Mouse (Mus musculus) urinary bladder, adult 2 months (tissue): Measurements from ENCODE around the gene Tmem251. TPM values are rescaled to one million over a fixed set of nuclear protein-coding genes. Genes with fewer than 3 reads are reported as not detected.
A peak's percentile ranks its signal among the peaks of the same experiment; 100 is the strongest.

Experiments
- DNase-seq: peaks from one replicate; pipeline ENCODE4 v3.0.0; 2022; ENCODE audit warnings: low spot score
- polyA plus RNA-seq: library from polyadenylated mRNA; depleted of rRNA; stranded (reverse); fragments of >200 nt; gene quantifications from 2 replicates; pipeline ENCODE4 v1.2.3, GENCODE M21; 2012; rRNA removed

Tmem251 gene
- 3.2 and 4.0 TPM in 2 replicates for polyA plus RNA-seq

GRCm38 (mm10) chr12:102743589-102744574, at the start of gene Tmem251, which contains the start of gene Moap1:
TSS of gene Tmem251 (plus strand) at chr12:102743762.
TSS of gene Moap1 (minus strand) at chr12:102743661.
- peak; percentile 86 for DNase-seq

GRCm38 (mm10) chr12:102695369-102696239, 48.0 kb upstream of the Tmem251 start:
- DNase-seq: no peak

- no peak for DNase-seq
These were observed 46.8 kb upstream of the Tmem251 start for GRCm38 (mm10) chr12:102696635-102697354.

- peak; percentile 19 for DNase-seq
These were observed 46.2 kb upstream of the Tmem251 start for GRCm38 (mm10) chr12:102697381-102697780.

- DNase-seq: no peak
These were observed 45.4 kb upstream of the Tmem251 start for GRCm38 (mm10) chr12:102698089-102698684.

GRCm38 (mm10) chr12:102699156-102699555, 44.4 kb upstream of the Tmem251 start:
- DNase-seq: no peak

DNA sequence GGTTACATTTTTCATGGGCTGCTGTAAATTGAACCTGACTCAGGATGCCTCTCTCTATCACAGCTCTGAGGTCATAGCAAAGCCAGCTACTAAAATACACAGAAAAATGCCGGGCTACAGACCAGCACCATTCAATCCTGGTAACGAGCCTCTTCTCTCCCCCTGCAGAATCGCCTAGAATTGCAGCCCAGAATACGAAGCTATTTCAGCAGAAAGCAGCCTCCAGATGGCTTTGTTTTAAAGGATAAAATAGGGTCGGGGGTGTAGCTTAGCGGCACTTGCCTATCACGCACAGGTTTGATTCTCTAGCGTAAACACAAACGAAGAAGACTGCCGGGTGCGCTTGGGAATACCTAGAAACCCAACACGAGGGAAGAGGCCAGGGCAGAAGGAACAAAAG, 43.1 kb upstream of the Tmem251 start:
- DNase-seq: no peak

- no peak for DNase-seq
These were observed 41.8 kb upstream of the Tmem251 start for GRCm38 (mm10) chr12:102701691-102702207.

- DNase-seq: no peak
These were observed 41.0 kb upstream of the Tmem251 start for GRCm38 (mm10) chr12:102702356-102703110.

DNA sequence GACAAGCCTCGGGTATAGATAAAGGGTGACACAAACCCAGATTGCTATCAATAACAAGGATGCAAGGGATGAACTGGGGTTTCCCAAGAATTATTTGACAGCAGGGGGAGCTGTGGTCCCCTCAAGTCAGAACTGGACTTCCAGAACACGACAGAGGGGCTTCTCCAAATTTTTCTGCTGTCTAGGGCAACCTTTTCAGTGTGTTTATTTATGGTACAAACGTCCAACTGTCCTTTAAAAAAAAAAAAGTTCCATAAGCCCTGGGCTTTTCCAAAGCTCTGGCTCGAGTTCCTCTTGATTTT, 40.5 kb upstream of the Tmem251 start:
- DNase-seq: no peak

DNA sequence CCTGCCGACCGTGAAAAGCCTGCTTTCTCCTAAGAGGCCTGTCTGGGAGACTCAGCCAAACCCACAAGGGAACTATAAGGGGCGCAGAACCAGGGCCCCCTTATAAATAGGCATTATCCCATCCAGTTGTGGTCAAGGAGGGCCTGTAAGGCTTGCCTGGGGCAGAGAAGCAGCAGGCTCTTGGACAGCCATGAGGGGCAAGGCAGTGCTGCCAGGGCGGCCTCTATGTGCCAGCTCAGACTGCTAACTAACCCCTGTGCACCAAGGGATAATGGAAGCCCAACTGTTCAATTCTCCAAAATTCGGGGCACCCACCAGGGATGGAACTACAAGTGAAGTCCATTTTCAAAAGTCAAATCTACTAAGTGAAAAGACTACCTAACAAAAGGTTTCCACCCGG, 40.1 kb upstream of the Tmem251 start:
- no peak for DNase-seq

DNA sequence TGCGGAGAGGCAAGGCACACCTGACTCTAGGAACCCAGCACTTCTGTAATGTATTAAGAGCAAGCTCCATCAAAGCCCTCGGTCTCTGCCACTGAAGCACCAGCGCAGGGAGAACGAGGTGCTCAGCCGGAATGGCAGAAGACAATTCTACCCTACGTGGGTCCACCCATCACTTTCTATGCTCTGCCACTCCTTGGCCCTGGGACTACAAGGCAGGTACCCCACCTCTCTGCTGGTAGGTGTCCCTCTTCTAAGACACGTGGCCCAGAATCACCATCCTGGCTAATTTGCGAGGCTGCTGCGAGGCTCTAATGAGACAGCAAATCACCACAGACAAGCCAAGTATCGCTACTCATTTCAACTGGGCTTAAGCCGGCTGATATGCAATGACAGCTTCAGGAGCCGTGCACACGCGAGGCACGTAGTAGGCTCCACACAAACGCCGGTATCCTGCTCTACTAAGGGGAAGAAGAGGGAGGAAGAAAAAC, 39.6 kb upstream of the Tmem251 start:
- no peak for DNase-seq

DNA sequence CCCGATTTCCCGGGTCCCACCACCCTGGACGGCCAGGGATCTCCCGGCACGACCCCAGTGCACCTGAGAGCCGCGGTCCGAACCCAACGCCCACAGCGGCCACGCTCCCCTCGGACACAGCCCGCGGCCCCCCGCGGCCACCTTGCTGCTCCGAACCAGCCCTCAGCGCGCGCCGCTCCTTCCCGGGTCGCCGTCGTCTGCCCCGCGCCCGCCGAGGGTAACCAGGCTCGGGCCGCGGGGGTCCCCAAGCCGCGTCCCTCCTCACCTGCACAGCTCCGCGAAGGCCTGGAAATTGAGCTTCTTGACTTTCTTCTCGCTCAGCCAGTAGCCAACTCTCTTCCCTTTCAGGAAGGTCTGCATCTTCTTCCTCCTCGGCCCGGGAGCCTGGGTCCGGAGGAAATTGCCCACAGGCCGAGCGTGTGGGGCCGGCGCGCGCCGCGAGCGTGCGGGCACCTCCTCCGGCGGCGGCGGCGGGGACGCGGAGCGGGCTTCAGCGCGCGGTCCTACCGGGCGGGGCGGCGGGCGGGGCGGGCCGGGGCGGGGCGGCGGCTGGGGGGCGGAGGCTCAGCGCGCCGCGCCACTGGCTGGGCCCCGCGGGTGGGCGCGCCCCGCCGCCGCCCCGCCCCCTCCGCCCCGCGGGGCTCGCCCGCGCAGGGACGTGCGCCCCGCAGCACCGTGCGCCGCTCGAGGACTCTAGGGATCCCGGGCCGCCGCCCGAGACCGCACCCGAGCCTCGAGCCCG, 38.9 kb upstream of the Tmem251 start, which contains the start of gene Itpk1:
Gene Itpk1, minus strand, starts transcription at position 474 of the 742 bp plus-strand sequence.
- peak; percentile 56 for DNase-seq

DNA sequence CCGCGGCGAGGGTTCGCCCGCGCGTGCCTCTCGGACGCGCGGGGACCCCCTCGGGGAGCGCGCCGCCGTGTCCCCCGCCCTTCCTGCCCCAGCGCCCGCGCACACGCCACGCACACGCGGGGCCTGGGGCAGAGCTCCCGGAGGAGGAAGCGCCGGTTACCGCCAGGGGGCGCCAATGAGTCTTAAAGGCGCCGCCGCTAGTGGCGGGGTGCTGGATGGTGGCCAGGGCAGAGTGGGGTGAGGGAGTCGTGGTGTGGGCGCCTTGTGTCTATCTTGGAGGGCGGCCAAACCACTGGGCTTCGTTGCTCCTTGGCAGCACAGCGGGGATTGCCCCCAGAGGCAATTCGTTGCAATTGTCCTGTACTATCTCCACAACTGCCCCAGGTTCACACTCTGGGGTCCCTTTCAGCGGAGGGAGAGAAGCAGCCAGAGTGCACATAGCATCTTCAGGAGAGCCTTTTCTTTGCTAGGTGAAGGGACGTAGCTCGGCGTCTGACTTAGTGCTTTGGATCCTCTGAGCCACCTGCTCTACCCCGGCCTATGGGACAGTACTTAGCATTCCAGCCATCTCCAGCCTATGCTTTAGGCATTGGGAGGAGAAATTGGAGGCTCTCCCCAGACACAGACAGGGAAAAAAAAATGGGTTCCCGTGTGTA, 38.2 kb upstream of the Tmem251 start:
- peak; percentile 85 for DNase-seq

DNA sequence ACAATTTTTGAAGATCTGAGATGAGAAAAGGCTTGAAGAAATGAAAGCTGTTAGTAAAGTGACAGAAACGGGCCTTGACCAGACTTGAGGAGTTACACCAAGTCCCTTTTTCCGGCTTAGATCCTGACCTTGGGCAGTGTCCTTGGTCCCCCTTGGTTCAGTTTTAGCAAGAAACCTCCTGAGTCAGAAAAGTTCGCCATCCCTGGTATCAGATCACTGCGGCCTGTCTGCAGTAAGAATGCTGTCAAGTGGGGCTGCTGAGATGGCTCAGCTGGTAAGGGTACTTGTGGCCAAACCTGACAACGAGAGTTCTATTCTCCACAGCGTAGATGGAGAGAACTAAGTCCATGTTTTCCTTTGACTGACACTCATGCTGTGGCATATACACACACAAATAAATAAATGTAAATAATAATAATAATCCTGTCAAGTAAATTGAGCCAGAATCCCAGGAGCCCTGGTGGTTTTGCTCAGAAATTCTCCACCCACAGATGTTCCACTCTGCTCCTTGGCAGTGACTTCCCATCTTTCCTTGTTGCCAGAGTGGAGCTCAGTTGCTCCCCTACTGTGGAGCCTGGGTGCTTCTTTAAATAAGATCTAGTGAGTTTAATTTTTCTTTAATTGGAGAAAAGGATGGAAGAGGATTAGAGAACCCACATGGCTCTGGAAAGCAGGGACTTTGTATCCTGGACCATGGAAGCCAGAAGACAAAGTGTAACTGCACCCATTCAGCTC, 37.5 kb upstream of the Tmem251 start:
- DNase-seq: no peak

DNA sequence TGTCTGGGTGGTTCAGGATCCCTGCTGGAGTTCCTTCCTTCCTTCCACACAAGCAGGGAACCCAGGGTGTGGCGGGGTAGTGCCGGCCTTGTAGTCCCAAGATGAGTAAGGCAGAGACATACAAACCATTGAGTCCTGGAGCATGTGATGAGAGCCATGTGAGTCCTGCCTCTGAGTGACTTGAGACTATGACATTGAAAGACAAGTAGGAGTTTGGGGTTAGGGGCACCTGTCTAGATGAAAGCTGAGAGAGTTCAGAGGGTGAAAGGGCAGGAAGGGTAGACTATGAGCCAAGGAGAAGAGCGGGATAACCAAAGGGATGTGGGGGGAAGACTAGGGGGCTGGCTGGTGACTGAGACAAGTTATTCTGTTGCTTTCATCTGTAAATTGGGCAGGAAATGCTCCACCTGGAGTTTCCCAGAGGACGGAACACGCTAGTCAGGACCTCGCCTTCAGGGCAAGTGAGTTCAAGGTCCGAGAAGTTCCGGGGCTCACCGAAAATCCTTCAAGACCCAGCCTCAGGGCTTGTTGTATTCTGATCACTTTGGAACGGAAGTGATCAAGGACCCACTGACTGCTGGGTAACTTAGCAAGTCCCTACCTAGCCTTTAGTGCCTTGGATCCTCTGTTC, 36.6 kb upstream of the Tmem251 start:
- no peak for DNase-seq

DNA sequence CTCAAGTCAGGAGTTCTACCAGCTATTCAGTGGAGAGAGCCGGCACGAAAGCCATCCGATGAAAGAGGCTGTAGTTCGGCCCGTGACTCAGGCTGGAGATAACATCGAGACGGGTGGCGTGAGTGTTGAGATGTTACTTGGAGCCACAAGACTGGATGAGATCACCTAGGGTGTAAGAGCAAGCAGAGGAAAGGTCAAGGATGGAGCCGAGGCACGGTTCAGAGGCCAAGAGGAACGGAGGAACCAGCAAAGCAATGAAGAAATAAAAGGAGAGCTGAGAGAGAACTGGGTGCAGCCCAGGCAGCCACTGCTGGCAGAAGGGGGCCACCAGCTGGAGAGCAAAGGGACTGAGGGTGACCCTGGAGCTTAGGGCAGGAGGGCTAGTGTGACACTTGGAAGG, 35.3 kb upstream of the Tmem251 start:
- DNase-seq: no peak

DNA sequence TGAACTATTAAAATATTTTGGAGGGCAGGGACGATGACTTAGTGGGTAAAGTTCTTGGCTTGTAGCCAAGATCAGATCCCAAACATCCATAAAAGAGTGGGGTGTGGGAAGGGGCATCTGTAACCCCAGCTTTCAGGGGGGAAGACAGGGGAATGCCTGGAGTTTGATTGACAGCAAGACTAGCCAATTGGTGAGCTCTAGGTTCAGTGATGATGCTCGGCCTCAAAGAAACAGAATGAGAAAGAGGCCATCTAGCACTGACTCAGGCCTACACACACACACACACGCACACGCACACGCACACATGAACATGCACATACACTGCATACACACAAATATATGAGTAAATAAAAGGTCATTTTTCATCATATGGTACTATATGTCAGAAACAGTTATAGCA, 33.7 kb upstream of the Tmem251 start:
- no peak for DNase-seq
